Mouse (Mus musculus) large intestine, adult 2 months (tissue): ENCODE results near the gene Atp1b1. TPM values are rescaled to one million over a fixed set of nuclear protein-coding genes. Genes with fewer than 3 reads are reported as not detected.

ENCODE experiments used
- DNase-seq: peaks from one replicate; pipeline ENCODE4 v3.0.0-alpha.2; 2012; ENCODE audit warnings: low read depth, low spot score
- WGBS: fragments of 180-500 bp; shearing (Covaris S2); methylation state at CpG from one replicate; pipeline ENCODE4 v1.1.7; 2018; 5-methylcytosine and 5-hydroxymethylcytosine counted together
- polyA plus RNA-seq: library from polyadenylated mRNA; depleted of rRNA; stranded (reverse); fragments of >200 nt; gene quantifications from 2 replicates; pipeline ENCODE4 v1.2.3, GENCODE M21; 2012

Atp1b1 gene
- polyA plus RNA-seq, 1 experiment = 296 TPM

GRCm38 (mm10) chr1:164446535-164446934 is 11.6 kb downstream of the Atp1b1 start:
- 63% methylated on average over 10 of the region's 10 CpGs for WGBS
- no peak for DNase-seq

GRCm38 (mm10) chr1:164445620-164446162 is 12.5 kb downstream of the Atp1b1 start:
- 57% methylated on average over 5 of the region's 5 CpGs for WGBS

GRCm38 (mm10) chr1:164441408-164441974 is 16.7 kb downstream of the Atp1b1 start:
- 79% methylated on average over 18 of the region's 18 CpGs for WGBS
- DNase-seq = no peak

More at GRCm38 (mm10) chr1:164445620-164446162, 12.5 kb downstream of the Atp1b1 start:
- no peak for DNase-seq

- no peak for DNase-seq
- WGBS = 62% methylated on average over 11 of the region's 11 CpGs
Observed at GRCm38 (mm10) chr1:164440708-164441407, 17.3 kb downstream of the Atp1b1 start.

GRCm38 (mm10) chr1:164440230-164440629 is 17.9 kb downstream of the Atp1b1 start:
- no peak for DNase-seq
- 81% methylated on average over 6 of the region's 6 CpGs for WGBS

GRCm38 (mm10) chr1:164436749-164437148 is 21.4 kb downstream of the Atp1b1 start:
- 45% methylated on average over 7 of the region's 7 CpGs for WGBS
- DNase-seq = no peak

GRCm38 (mm10) chr1:164434049-164434448 is 24.1 kb downstream of the Atp1b1 start:
- 36% methylated on average over 6 of the region's 6 CpGs for WGBS
- no peak for DNase-seq

GRCm38 (mm10) chr1:164432649-164433048 is 25.5 kb downstream of the Atp1b1 start:
- 78% methylated on average over 5 of the region's 5 CpGs for WGBS
- no peak for DNase-seq

- WGBS = 94% methylated on average over 9 of the region's 9 CpGs
Observed at GRCm38 (mm10) chr1:164428644-164429043, 29.5 kb downstream of the Atp1b1 start.

GRCm38 (mm10) chr1:164427777-164428176 is 30.4 kb downstream of the Atp1b1 start:
- no peak for DNase-seq
- WGBS = 64% methylated on average over 7 of the region's 7 CpGs

More at GRCm38 (mm10) chr1:164428644-164429043, 29.5 kb downstream of the Atp1b1 start:
- DNase-seq = no peak

GRCm38 (mm10) chr1:164426227-164426626 is 31.9 kb downstream of the Atp1b1 start:
- WGBS = 82% methylated on average over 7 of the region's 7 CpGs
- DNase-seq = no peak

GRCm38 (mm10) chr1:164420623-164421354 is 37.4 kb downstream of the Atp1b1 start:
- no peak for DNase-seq
- 32% methylated on average over 6 of the region's 6 CpGs for WGBS

- 45% methylated on average over 8 of the region's 8 CpGs for WGBS
Observed at GRCm38 (mm10) chr1:164419401-164419800, 38.8 kb downstream of the Atp1b1 start.

GRCm38 (mm10) chr1:164418320-164418719 is 39.8 kb downstream of the Atp1b1 start:
- no peak for DNase-seq
- WGBS = 70% methylated on average over 10 of the region's 10 CpGs

More at GRCm38 (mm10) chr1:164419401-164419800, 38.8 kb downstream of the Atp1b1 start:
- no peak for DNase-seq

GRCm38 (mm10) chr1:164417604-164418003 is 40.6 kb downstream of the Atp1b1 start:
- WGBS = 55% methylated on average over 3 of the region's 3 CpGs
- no peak for DNase-seq

- DNase-seq = no peak
- 42% methylated on average over 12 of the region's 12 CpGs for WGBS
Observed at GRCm38 (mm10) chr1:164416692-164417394, 41.3 kb downstream of the Atp1b1 start.

GRCm38 (mm10) chr1:164415347-164415751 is 42.8 kb downstream of the Atp1b1 start:
- DNase-seq = peak; percentile 69
- 46% methylated on average over 2 of the region's 2 CpGs for WGBS

- 93% methylated on average over 11 of the region's 11 CpGs for whole genome bisulfite sequencing
- DNase-seq = no peak
Observed at GRCm38 (mm10) chr1:164413608-164414007, 44.5 kb downstream of the Atp1b1 start.

- no peak for DNase-seq
- WGBS = 82% methylated on average over 9 of the region's 9 CpGs
Observed at GRCm38 (mm10) chr1:164412906-164413305, 45.2 kb downstream of the Atp1b1 start.

- 46% methylated on average over 7 of the region's 7 CpGs for WGBS
Observed at GRCm38 (mm10) chr1:164411306-164411705, 46.8 kb downstream of the Atp1b1 start.

More at GRCm38 (mm10) chr1:164411306-164411705, 46.8 kb downstream of the Atp1b1 start:
- no peak for DNase-seq
